In the genomic region with DNA sequence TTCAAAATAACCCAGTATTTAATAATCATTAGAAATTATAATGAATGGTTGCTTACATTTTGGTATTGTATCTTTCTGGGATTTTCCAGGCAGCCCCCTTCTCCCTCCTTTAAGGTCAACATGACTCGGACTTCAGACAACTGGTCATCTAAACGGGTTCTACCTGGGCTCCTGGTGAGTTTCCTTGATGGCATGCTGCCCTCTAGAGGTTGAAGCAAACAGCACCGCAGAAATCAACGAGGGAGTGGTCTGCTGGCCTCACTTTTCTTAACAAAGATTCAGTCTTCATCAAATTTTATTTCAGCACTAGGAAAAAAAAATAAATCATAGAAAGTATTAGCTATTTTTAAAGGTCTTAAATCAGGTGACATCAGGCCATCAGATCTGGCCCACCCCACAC, we compare ENCODE assay signal across 10 mouse cellular contexts. TPM values are rescaled to one million over a fixed set of nuclear protein-coding genes. Genes with fewer than 3 reads are reported as not detected.
DNase-seq lines count a peak whose midpoint lies in the region; ATAC-seq and TF ChIP-seq lines count a peak whose summit lies in the region.
"Had no signal": no experiment of that assay in that cellular context is flagged by ENCODE, and none has a peak within 500 bp of the region (broad histone marks: within the 10 kb centered on the region; RNA-seq: fewer than 3 reads in every experiment).

No protein-coding gene starts in this region.

- peak; percentile 55 for TF ChIP-seq CTCF in hindbrain, postnatal 0 days (IDR thresholded peaks at IDR 0.05; ENCODE audit: low read depth)
- TF ChIP-seq CTCF in testis, adult 2 months (IDR thresholded peaks at IDR 0.05; ENCODE audit: control insufficient read depth, insufficient read depth, insufficient replicate concordance, low read depth, low read length), result peak; percentile 38; the same call in 1 of the 2 replicates

- H3K4me3 ChIP-seq in hindbrain, postnatal 0 days (ENCODE audit: low read length), result no peak overlapping the region
- no peak overlapping the region for H3K4me3 ChIP-seq in hindbrain, embryonic 10.5 days
- no peak overlapping the region for H3K4me3 ChIP-seq in testis, adult 2 months (ENCODE audit: control insufficient read depth, low read depth, low read length)

- peak; percentile 10 for DNase-seq in hindbrain, postnatal 0 days (ENCODE audit: low spot score)
- no peak for DNase-seq in hindbrain, embryonic 10.5 days (ENCODE audit: low spot score)
- DNase-seq in testis, postnatal 14 days (ENCODE audit: low spot score), result no peak
- peak; percentile 62 for DNase-seq in embryo, embryonic 10.5 days (ENCODE audit: low spot score)
- no peak for DNase-seq in thymus, postnatal 10 days (ENCODE audit: low spot score in 2 of 2)
- no peak for DNase-seq in gastrocnemius, postnatal 4 days (ENCODE audit: low spot score in 2 of 2)
- DNase-seq in c-Kit-positive CD71-positive TER-119-positive erythroid progenitor cells, embryonic 14.5 days (ENCODE audit: low spot score), result no peak

- no peaks in the 10 kb centered on the region for H3K36me3 ChIP-seq in hindbrain, postnatal 0 days (ENCODE audit: insufficient read depth, low read length)
- no peaks in the 10 kb centered on the region for H3K36me3 ChIP-seq in hindbrain, embryonic 10.5 days
- H3K36me3 ChIP-seq in testis, adult 2 months (ENCODE audit: control insufficient read depth, insufficient read depth, low read length), result no peaks in the 10 kb centered on the region

- H3K27ac ChIP-seq in hindbrain, postnatal 0 days, result no peak overlapping the region
- no peak overlapping the region for H3K27ac ChIP-seq in hindbrain, embryonic 10.5 days
- H3K27ac ChIP-seq in testis, adult 2 months (ENCODE audit: control insufficient read depth, insufficient read depth, low read depth, low read length), result no peak overlapping the region

- H3K4me1 ChIP-seq in hindbrain, postnatal 0 days (ENCODE audit: insufficient read depth, low read length), result no peaks in the 10 kb centered on the region
- H3K4me1 ChIP-seq in hindbrain, embryonic 10.5 days (replicated peaks), result no peaks in the 10 kb centered on the region
- H3K4me1 ChIP-seq in testis, adult 2 months (ENCODE audit: control insufficient read depth, insufficient read depth, low read length), result no peaks in the 10 kb centered on the region

- WGBS in hindbrain, postnatal 0 days, result 15% methylated on average over 4 of the region's 4 CpGs
- 11% methylated on average over 4 of the region's 4 CpGs for WGBS in hindbrain, embryonic 10.5 days

- H3K4me2 ChIP-seq in hindbrain, postnatal 0 days (ENCODE audit: low read depth, low read length), result no peak overlapping the region

- H3K9me3 ChIP-seq in hindbrain, postnatal 0 days (ENCODE audit: low read length), result no peaks in the 10 kb centered on the region
- no peaks in the 10 kb centered on the region for H3K9me3 ChIP-seq in hindbrain, embryonic 10.5 days

- no peak overlapping the region for H3K9ac ChIP-seq in hindbrain, postnatal 0 days (replicated peaks; ENCODE audit: low read length)

- TF ChIP-seq POLR2A in testis, adult 2 months (IDR thresholded peaks at IDR 0.05; ENCODE audit: control insufficient read depth, low read depth, low read length), result no peak

- H3K27me3 ChIP-seq in hindbrain, postnatal 0 days (ENCODE audit: insufficient read depth, low read length), result no peaks in the 10 kb centered on the region; the same call in 1 of the 2 replicates
- peaks cover 59% of the 10 kb centered on the region for H3K27me3 ChIP-seq in hindbrain, embryonic 10.5 days (ENCODE audit: insufficient read depth, poor library complexity, severe bottlenecking)
- no peaks in the 10 kb centered on the region for H3K27me3 ChIP-seq in testis, adult 2 months (ENCODE audit: control insufficient read depth, insufficient read depth, low read length)

- ATAC-seq in hindbrain, postnatal 0 days, result no peak

RNA-seq across cellular contexts. Expression of a gene that starts 21.4 kb away (rescaled TPM):
- 0.78 TPM in 1 of 2 replicates, not detected in the other for total RNA-seq in hindbrain, postnatal 0 days (2014; rRNA removed)
- not detected in 2 replicates for polyA plus RNA-seq in hindbrain, postnatal 0 days (2015; fragmentation: Nextera tagmentation; extraction: Ambion mirVana)
- polyA plus RNA-seq in hindbrain, embryonic 10.5 days (2016; fragmentation: Nextera tagmentation; extraction: Ambion mirVana), result 1.8 and 7.1 TPM in 2 replicates
- polyA plus RNA-seq in testis, adult 2 months (2012; rRNA removed), result 0.14 and 0.37 TPM in 2 replicates
- total RNA-seq in gastrocnemius, postnatal 4 days (2021), result not detected
- polyA plus RNA-seq: large intestine, adult 2 months had no signal

RNA-seq across cellular contexts. Expression of a gene that starts 55.0 kb away (rescaled TPM):
- 0.25 and 0.42 TPM in 2 replicates for total RNA-seq in hindbrain, postnatal 0 days (2014; rRNA removed)
- not detected in 2 replicates for polyA plus RNA-seq in hindbrain, postnatal 0 days (2015; fragmentation: Nextera tagmentation; extraction: Ambion mirVana)
- polyA plus RNA-seq in hindbrain, embryonic 10.5 days (2016; fragmentation: Nextera tagmentation; extraction: Ambion mirVana), result 3.2 and 3.6 TPM in 2 replicates
- not detected in 2 replicates for polyA plus RNA-seq in testis, adult 2 months (2012; rRNA removed)
- not detected for total RNA-seq in gastrocnemius, postnatal 4 days (2021)
- polyA plus RNA-seq: gonadal fat pad, adult 2 months; large intestine, adult 2 months had no signal

Comparison
In these comparisons a context has a peak if more than half of its experiments do, and no peak if none do; other contexts are left out.
1. DNase-seq: peak in hindbrain, postnatal 0 days (single experiment) and embryo, embryonic 10.5 days (single experiment); none in hindbrain, embryonic 10.5 days (single experiment), testis, postnatal 14 days (single experiment), thymus, postnatal 10 days (0 of 2), gastrocnemius, postnatal 4 days (0 of 2) and c-Kit-positive CD71-positive TER-119-positive erythroid progenitor cells, embryonic 14.5 days (single experiment).